Mouse (Mus musculus) embryonic stem cell, embryonic (primary cell): Measurements from ENCODE around the gene Larp1b.

Experiments
- CTCF ChIA-PET, 4 experiments: fragments of 300-600 bp in 2 of 4; fragments of 350-600 bp in 2 of 4; sonication (Branson Sonifier 250); formaldehyde crosslinking; loops; one replicate each; lab custom pipeline; 2022; ENCODE audit warnings: inconsistent platforms in 2 of 4; lab: Charles Lee
- POLR2A ChIA-PET, 4 experiments: fragments of 300-600 bp in 2 of 4; fragments of 350-600 bp in 2 of 4; sonication (Branson Sonifier 250); formaldehyde crosslinking; loops; one replicate each; lab custom pipeline; 2022; ENCODE audit warnings: antibody characterized with exemption in 4 of 4, inconsistent platforms in 1 of 4; lab: Charles Lee

The Larp1b gene

GRCm38 (mm10) chr3:41012451-41012850 is 62.8 kb downstream of the Larp1b start:
- ChIA-PET POLR2A (no interaction called here), CTCF (interaction anchor here in 1 of 4 experiments (0.6 kb wide), 1 partner anchor 32 kb away, joined by 11 read pairs; no protein-coding TSS in a partner anchor)

GRCm38 (mm10) chr3:41014946-41015345 is 65.3 kb downstream of the Larp1b start:
- POLR2A ChIA-PET: interaction anchor here in 1 of 4 experiments (1.0 kb wide), 1 partner anchor 67 kb away, joined by 3 read pairs; no protein-coding TSS in a partner anchor
- CTCF ChIA-PET: no interaction called here

GRCm38 (mm10) chr3:41018022-41018608 is 68.5 kb downstream of the Larp1b start:
- POLR2A ChIA-PET: interaction anchor here in 3 of 4 experiments (0.5 to 0.7 kb wide), 5 partner anchors 28 to 221 kb away, joined by 3 to 6 read pairs (median 3); no protein-coding TSS in a partner anchor
- CTCF ChIA-PET: no interaction called here

GRCm38 (mm10) chr3:41020687-41021086 is 71.1 kb downstream of the Larp1b start:
- ChIA-PET CTCF (no interaction called here), POLR2A (no interaction called here)

GRCm38 (mm10) chr3:41021980-41022379 is 72.4 kb downstream of the Larp1b start:
- ChIA-PET CTCF (interaction anchor here in 1 of 4 experiments (0.6 kb wide), 1 partner anchor 21 kb away, joined by 3 read pairs; no protein-coding TSS in a partner anchor), POLR2A (interaction anchor here in 1 of 4 experiments (0.5 kb wide), 1 partner anchor 114 kb away, joined by 3 read pairs; no protein-coding TSS in a partner anchor)

- ChIA-PET POLR2A (no interaction called here), CTCF (no interaction called here)
Measured at GRCm38 (mm10) chr3:41030705-41031104, 81.1 kb downstream of the Larp1b start.

GRCm38 (mm10) chr3:41031286-41032210 is 81.9 kb downstream of the Larp1b start:
- ChIA-PET POLR2A (no interaction called here), CTCF (no interaction called here)

- CTCF ChIA-PET: interaction anchor here in 1 of 4 experiments (0.6 to 1.0 kb wide), 2 partner anchors 18 to 818 kb away, joined by 3 to 4 read pairs; no protein-coding TSS in a partner anchor
- POLR2A ChIA-PET: interaction anchor here in 3 of 4 experiments (0.9 to 1.0 kb wide), 3 partner anchors 44 to 127 kb away, joined by 3 to 5 read pairs (median 3); partner anchors contain the start of gene Pgrmc2 (in 1 of the 3)
Measured at GRCm38 (mm10) chr3:41038297-41038916, 88.8 kb downstream of the Larp1b start.

- ChIA-PET CTCF (interaction anchor here in 3 of 4 experiments (0.6 to 0.7 kb wide), 3 partner anchors 41 to 1516 kb away, joined by 4 to 7 read pairs (median 4); no protein-coding TSS in a partner anchor), POLR2A (interaction anchor here in 2 of 4 experiments (0.6 kb wide), 2 partner anchors 45 to 63 kb away, joined by 3 to 4 read pairs; no protein-coding TSS in a partner anchor)
Measured at GRCm38 (mm10) chr3:41041241-41041640, 91.6 kb downstream of the Larp1b start.

GRCm38 (mm10) chr3:41042195-41042938 is 92.7 kb downstream of the Larp1b start:
- POLR2A ChIA-PET: interaction anchor here in 2 of 4 experiments (0.5 to 1.6 kb wide), 7 partner anchors 21 to 558 kb away, joined by 3 to 5 read pairs (median 4); partner anchors contain the start of gene Plk4 (in 1 of the 2)
- CTCF ChIA-PET: interaction anchor here (0.5 to 1.4 kb wide), 49 partner anchors 8 to 1070 kb away, joined by 3 to 8 read pairs (median 3); partner anchors contain the start of gene Pgrmc2 (in 1 of the 4)

GRCm38 (mm10) chr3:41043756-41044354 is 94.2 kb downstream of the Larp1b start:
- CTCF ChIA-PET: interaction anchor here in 1 of 4 experiments (1.1 kb wide), 1 partner anchor 9 kb away, joined by 3 read pairs; no protein-coding TSS in a partner anchor
- POLR2A ChIA-PET: no interaction called here

- CTCF ChIA-PET: interaction anchor here in 1 of 4 experiments (0.5 kb wide), 1 partner anchor 144 kb away, joined by 4 read pairs; no protein-coding TSS in a partner anchor
- POLR2A ChIA-PET: interaction anchor here in 1 of 4 experiments (0.8 kb wide), 1 partner anchor 35 kb away, joined by 3 read pairs; the partner anchor contains the start of gene Pgrmc2
Measured at GRCm38 (mm10) chr3:41047838-41048237, 98.2 kb downstream of the Larp1b start.

- POLR2A ChIA-PET: no interaction called here
- CTCF ChIA-PET: interaction anchor here in 1 of 4 experiments (0.5 kb wide), 1 partner anchor 16 kb away, joined by 5 read pairs; no protein-coding TSS in a partner anchor
Measured at GRCm38 (mm10) chr3:41053334-41053733, 103.7 kb downstream of the Larp1b start.

GRCm38 (mm10) chr3:41058395-41058794 is 108.8 kb downstream of the Larp1b start:
- ChIA-PET CTCF (interaction anchor here in 1 of 4 experiments (0.6 kb wide), 1 partner anchor 645 kb away, joined by 3 read pairs; no protein-coding TSS in a partner anchor), POLR2A (interaction anchor here in 1 of 4 experiments (0.7 kb wide), 1 partner anchor 20 kb away, joined by 3 read pairs; no protein-coding TSS in a partner anchor)

- CTCF ChIA-PET: no interaction called here
- POLR2A ChIA-PET: no interaction called here
Measured at GRCm38 (mm10) chr3:41059249-41059648, 109.6 kb downstream of the Larp1b start.

- POLR2A ChIA-PET: interaction anchor here in 2 of 4 experiments (0.6 to 1.3 kb wide), 3 partner anchors 9 to 15 kb away, joined by 3 read pairs; no protein-coding TSS in a partner anchor
- CTCF ChIA-PET: no interaction called here
Measured at GRCm38 (mm10) chr3:41061831-41062565, 112.4 kb downstream of the Larp1b start.
